Mouse (Mus musculus) C2C12 (cell line): Measurements from ENCODE around the gene Dtd1. TPM values are rescaled to one million over a fixed set of nuclear protein-coding genes. Genes with fewer than 3 reads are reported as not detected.

Experiments
- H3K27me3 ChIP-seq: one replicate; pipeline ENCODE4 v1.6.1; 2011; ENCODE audit not compliant: control insufficient read depth, insufficient read depth, insufficient read length
- H3K36me3 ChIP-seq: one replicate; pipeline ENCODE4 v1.6.1; 2011; ENCODE audit not compliant: control insufficient read depth, insufficient read depth
- H3K4me3 ChIP-seq: one replicate; pipeline ENCODE4 v1.5.1; 2011; ENCODE audit warnings: mild to moderate bottlenecking, control low read depth; ENCODE audit not compliant: poor library complexity, insufficient read depth, severe bottlenecking
- H3K79me2 ChIP-seq: one replicate; pipeline ENCODE4 v1.6.1; 2011; ENCODE audit not compliant: control insufficient read depth, insufficient read depth
- H3K79me3 ChIP-seq: one replicate; pipeline ENCODE4 v1.6.1; 2011; ENCODE audit warnings: low read depth, control low read depth
- H3ac ChIP-seq: one replicate; pipeline ENCODE3; 2011; ENCODE audit warnings: low read depth; ENCODE audit not compliant: control insufficient read depth, insufficient read length
- CEBPB ChIP-seq: IDR thresholded peaks from one replicate; pipeline ENCODE4 v1.6.1; 2011; ENCODE audit warnings: low read depth, mild to moderate bottlenecking, control low read depth, moderate library complexity
- CTCF ChIP-seq: IDR thresholded peaks from one replicate; pipeline ENCODE4 v1.5.1; 2011; ENCODE audit not compliant: control insufficient read depth, insufficient read depth, insufficient read length
- FOSL1 ChIP-seq: IDR thresholded peaks from one replicate; pipeline ENCODE4 v1.8.0; 2011; ENCODE audit warnings: mild to moderate bottlenecking, low read length; ENCODE audit not compliant: poor library complexity, insufficient read depth, severe bottlenecking
- MAX ChIP-seq: IDR thresholded peaks from one replicate; pipeline ENCODE4 v1.6.1; 2011; ENCODE audit warnings: mild to moderate bottlenecking, control low read depth
- MYOD1 ChIP-seq: IDR thresholded peaks from one replicate; pipeline ENCODE4 v1.6.1; 2011; ENCODE audit warnings: low read depth; ENCODE audit not compliant: control insufficient read depth, insufficient read length
- MYOG ChIP-seq: IDR thresholded peaks from one replicate; pipeline ENCODE4 v1.6.1; 2011; ENCODE audit not compliant: control insufficient read depth, insufficient read length; ENCODE audit errors: extremely low read depth
- USF1 ChIP-seq: IDR thresholded peaks from one replicate; pipeline ENCODE4 v1.6.1; 2011; ENCODE audit warnings: low read depth, mild to moderate bottlenecking, control low read depth, moderate library complexity
- polyA plus RNA-seq: library from polyadenylated mRNA; unstranded; fragments of >200 nt; fragmentation: generic; extraction: Trizol; gene quantifications from one replicate; pipeline ENCODE4 v1.2.1, GENCODE M21; 2012; ENCODE audit warnings: missing spikeins

Gene Dtd1
- polyA plus RNA-seq, 1 experiment: 7.1 TPM

DNA sequence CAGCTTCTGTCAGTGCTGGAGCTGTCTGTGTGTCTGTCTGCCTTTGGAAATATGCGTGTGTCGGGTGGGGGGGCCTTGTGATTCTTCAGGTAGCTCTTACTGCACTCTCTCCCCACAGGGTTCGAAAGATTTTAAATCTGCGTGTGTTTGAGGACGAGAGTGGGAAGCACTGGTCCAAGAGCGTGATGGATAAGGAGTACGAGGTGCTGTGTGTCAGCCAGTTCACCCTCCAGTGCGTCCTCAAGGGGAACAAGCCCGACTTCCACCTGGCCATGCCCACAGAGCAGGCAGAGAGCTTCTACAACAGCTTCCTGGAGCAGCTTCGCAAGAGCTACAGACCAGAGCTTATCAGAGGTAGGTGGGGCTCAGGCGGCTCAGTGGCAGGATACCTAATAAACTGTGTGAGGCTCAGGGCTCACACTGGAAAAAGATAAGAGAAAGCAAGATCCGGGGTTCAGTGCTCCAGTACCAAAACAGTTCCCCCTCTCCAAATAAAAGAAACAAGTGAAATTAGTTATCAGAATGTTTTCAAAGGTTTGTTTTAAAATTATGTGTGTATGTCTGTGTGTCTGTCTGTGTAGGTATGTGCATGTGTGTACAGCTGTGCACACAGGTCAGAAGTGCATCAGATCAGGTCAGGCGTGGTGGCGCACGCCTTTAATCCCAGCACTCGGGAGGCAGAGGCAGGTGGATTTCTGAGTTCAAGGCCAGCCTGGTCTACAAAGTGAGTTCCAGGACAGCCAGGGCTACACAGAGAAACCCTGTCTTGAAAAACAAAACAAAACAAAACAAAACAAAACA, 17.6 kb downstream of the Dtd1 start:
- Histone ChIP-seq H3K27me3 (no peaks in the 10 kb centered on the region), H3K36me3 (no peaks in the 10 kb centered on the region), H3K79me2 (no peaks in the 10 kb centered on the region), H3ac (no peak overlapping the region), H3K4me3 (no peak overlapping the region), H3K79me3 (no peaks in the 10 kb centered on the region)
- TF ChIP-seq MYOG (no peak), CTCF (no peak), USF1 (no peak), MAX (no peak), FOSL1 (no peak), CEBPB (no peak), MYOD1 (no peak)

DNA sequence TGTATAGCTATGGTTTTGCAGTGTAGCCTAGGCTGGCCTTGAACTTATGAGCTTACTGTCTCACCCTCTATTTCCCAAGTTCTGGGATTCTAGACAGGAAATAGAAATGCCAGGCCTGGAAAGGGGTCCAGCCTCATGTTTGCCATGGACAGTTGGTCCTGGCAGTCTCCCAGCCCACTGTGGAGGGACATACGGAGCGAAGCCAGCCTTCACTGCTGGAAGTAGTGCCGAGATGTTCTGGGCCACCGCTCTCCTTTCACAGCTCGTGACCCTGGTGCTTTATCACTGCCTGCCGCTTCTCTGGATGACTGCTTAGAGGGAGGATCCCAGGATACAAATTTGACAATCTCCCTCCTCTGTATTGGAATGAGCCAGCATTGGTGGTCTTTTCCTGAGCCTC, 21.8 kb downstream of the Dtd1 start:
- no peak overlapping the region for H3ac ChIP-seq
- no peaks in the 10 kb centered on the region for H3K79me3 ChIP-seq
- H3K79me2 ChIP-seq: no peaks in the 10 kb centered on the region
- H3K4me3 ChIP-seq: no peak overlapping the region
- TF ChIP-seq MYOG (no peak), FOSL1 (no peak)
- H3K27me3 ChIP-seq: no peaks in the 10 kb centered on the region
- H3K36me3 ChIP-seq: no peaks in the 10 kb centered on the region

DNA sequence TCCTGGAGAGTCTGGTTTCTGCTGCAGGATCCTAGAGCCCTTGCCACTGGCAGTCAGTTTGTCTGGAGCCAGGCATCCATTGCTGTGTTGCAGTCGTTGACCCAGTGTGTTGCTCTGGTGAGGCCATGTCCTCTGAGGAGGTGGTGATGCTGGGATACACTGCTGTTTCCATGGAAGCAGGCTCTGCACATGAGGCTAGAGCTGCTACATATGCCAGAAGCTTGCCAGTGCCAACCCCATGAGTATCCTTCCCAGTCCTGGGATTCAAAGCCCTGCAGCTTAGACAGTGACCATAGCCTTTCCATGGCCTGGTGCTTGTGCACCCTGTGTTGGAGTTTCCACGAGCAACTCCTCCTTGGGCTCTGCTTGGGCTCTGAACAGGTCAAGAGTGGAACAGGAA, 33.9 kb downstream of the Dtd1 start:
- H3K36me3 ChIP-seq: no peaks in the 10 kb centered on the region
- no peak overlapping the region for H3K4me3 ChIP-seq
- no peaks in the 10 kb centered on the region for H3K79me3 ChIP-seq
- H3K27me3 ChIP-seq: no peaks in the 10 kb centered on the region
- no peaks in the 10 kb centered on the region for H3K79me2 ChIP-seq
- H3ac ChIP-seq: no peak overlapping the region
- TF ChIP-seq FOSL1: no peak
- no peak for TF ChIP-seq CEBPB
- no peak for TF ChIP-seq USF1

DNA sequence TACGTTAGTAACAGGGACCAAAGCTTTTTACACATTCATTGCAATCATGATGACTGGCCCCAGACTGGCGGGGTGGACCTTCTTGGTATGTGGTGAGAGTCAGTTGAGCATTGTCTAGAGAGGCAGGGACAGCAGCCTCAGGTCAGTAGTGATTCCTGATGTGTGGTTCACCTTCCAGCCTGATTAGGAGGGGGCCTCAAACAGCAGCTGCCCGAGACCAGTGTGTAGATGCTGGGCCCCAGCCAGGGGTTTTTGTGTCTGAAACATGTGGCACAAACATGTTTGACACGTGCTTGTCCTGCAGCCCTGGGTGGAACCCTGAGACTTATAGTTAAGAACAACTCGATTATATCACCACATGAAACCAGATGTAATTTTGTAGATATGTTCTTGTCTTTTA, 34.5 kb downstream of the Dtd1 start:
- no peak overlapping the region for H3ac ChIP-seq
- H3K27me3 ChIP-seq: no peaks in the 10 kb centered on the region
- no peaks in the 10 kb centered on the region for H3K79me3 ChIP-seq
- no peaks in the 10 kb centered on the region for H3K36me3 ChIP-seq
- no peak overlapping the region for H3K4me3 ChIP-seq
- no peaks in the 10 kb centered on the region for H3K79me2 ChIP-seq
- TF ChIP-seq CTCF (no peak), CEBPB (no peak), FOSL1 (no peak), USF1 (no peak), MAX (no peak), MYOG (no peak), MYOD1 (no peak)

DNA sequence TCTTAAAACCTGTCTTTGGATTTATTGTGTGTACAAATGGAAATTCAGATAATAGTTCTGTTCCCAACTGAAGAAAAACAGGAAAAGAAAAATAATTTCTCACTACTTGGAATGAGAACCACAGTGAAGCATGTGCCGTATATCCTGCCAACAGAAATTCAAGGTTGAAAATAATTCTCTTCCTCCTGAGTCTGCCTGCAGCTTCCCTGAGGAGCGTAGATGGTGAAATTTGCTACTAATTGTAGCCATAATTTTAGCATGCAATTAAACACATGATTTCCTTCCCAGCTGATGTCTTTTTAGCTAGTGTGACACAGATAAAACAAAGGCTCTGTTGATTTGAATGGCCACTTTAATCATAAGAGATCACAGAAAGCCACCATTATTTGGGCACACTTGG, 35.0 kb downstream of the Dtd1 start:
- TF ChIP-seq MYOD1: no peak
- TF ChIP-seq USF1: no peak
- no peak for TF ChIP-seq MAX
- no peak for TF ChIP-seq FOSL1
- TF ChIP-seq CEBPB: no peak
- TF ChIP-seq MYOG: no peak
- TF ChIP-seq CTCF: no peak
- Histone ChIP-seq H3K4me3 (no peak overlapping the region), H3ac (no peak overlapping the region), H3K36me3 (no peaks in the 10 kb centered on the region), H3K27me3 (no peaks in the 10 kb centered on the region), H3K79me2 (no peaks in the 10 kb centered on the region), H3K79me3 (no peaks in the 10 kb centered on the region)

DNA sequence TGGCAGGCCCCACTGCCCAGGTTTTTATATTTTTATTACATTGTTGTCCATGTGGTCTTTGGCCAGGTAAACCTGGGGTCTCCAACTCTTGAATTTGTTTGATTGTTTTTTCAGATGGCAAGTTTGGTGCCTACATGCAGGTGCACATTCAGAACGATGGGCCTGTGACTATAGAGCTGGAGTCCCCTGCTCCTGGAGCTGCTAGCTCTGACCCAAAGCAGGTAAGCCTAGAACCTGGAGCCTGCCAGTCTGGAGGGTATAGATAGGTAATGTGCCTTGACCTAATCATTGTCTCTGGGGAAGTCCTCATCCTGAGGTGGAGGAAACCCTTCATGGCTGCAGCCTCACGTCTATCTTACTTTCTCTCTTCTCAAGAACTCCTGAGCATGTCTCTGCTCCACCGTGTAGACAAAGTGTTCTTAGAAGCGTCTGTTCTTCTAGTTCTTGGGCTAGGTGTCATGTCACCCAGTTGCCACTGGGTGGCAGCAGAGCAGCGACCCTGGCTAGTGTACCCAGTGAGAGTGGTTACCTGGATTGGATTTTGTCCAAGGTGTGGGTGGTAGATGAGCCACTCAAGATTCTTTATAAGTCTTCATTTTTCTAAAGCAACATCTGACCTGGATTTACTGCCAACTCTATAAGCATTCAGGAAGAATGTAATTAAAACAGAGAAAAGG, 36.1 kb downstream of the Dtd1 start:
- TF ChIP-seq CTCF: peak; percentile 48
- TF ChIP-seq FOSL1: no peak
- TF ChIP-seq CEBPB: no peak
- TF ChIP-seq MAX: no peak
- H3K4me3 ChIP-seq: no peak overlapping the region
- H3K36me3 ChIP-seq: no peaks in the 10 kb centered on the region
- H3K79me3 ChIP-seq: no peaks in the 10 kb centered on the region
- no peaks in the 10 kb centered on the region for H3K27me3 ChIP-seq
- H3ac ChIP-seq: no peak overlapping the region
- no peaks in the 10 kb centered on the region for H3K79me2 ChIP-seq
